Mouse (Mus musculus): Measurements from ENCODE around the gene Nhsl2.

- no peak for TF ChIP-seq CTCF (conservative IDR thresholded peaks at IDR 0.05; ENCODE audit: low read length)
- no peak for TF ChIP-seq NANOG (IDR thresholded peaks at IDR 0.05; ENCODE audit: borderline replicate concordance, low read length)
- no peak for TF ChIP-seq POU5F1 (IDR thresholded peaks at IDR 0.05; ENCODE audit: borderline replicate concordance, low read length)
Observed at GRCm38 (mm10) chrX:101993841-101994571, 144.8 kb downstream of the Nhsl2 start.
